Mouse (Mus musculus) heart, postnatal 0 days (tissue): ENCODE data around the gene Plb1. TPM values are rescaled to one million over a fixed set of nuclear protein-coding genes. Genes with fewer than 3 reads are reported as not detected.

ENCODE experiments used
- ATAC-seq: fragments of 200-750 bp; cut with Nextera tagmentation; 2 replicates; pipeline ENCODE4 v1.8.0; 2017; ENCODE audit warnings: low read depth, moderate number of reproducible peaks, moderate library complexity; ENCODE audit not compliant: insufficient read depth
- DNase-seq: peaks from one replicate; pipeline ENCODE4 v3.0.0-alpha.2; 2016; ENCODE audit warnings: low spot score
- H3K27ac ChIP-seq: fragments of 300-500 bp; sonication (generic); 2 replicates; pipeline ENCODE4 v1.5.1; 2014; ENCODE audit warnings: low read depth, mild to moderate bottlenecking
- H3K27me3 ChIP-seq: fragments of 300-500 bp; sonication (generic); 2 replicates; pipeline ENCODE4 v1.6.1; 2014; ENCODE audit warnings: low read length, mixed read lengths; ENCODE audit not compliant: control insufficient read depth, insufficient read depth
- H3K36me3 ChIP-seq: fragments of 300-500 bp; sonication (generic); replicated peaks from 2 replicates; pipeline ENCODE4 v1.6.1; 2014; ENCODE audit warnings: low read length, mixed read lengths; ENCODE audit not compliant: control insufficient read depth, insufficient read depth
- H3K4me1 ChIP-seq: fragments of 300-500 bp; sonication (generic); 2 replicates; pipeline ENCODE4 v1.6.1; 2014; ENCODE audit warnings: antibody characterized with exemption; ENCODE audit not compliant: control insufficient read depth, insufficient read depth
- H3K4me2 ChIP-seq: fragments of 300-500 bp; sonication (generic); 2 replicates; pipeline ENCODE4 v1.6.1; 2014; ENCODE audit warnings: low read depth, mild to moderate bottlenecking, low read length, moderate library complexity
- H3K4me3 ChIP-seq: fragments of 300-500 bp; sonication (generic); 2 replicates; pipeline ENCODE4 v1.5.1; 2014; ENCODE audit warnings: low read depth, low read length
- H3K9ac ChIP-seq: fragments of 300-500 bp; sonication (generic); replicated peaks from 2 replicates; pipeline ENCODE4 v1.6.1; 2014; ENCODE audit warnings: low read depth, low read length, mixed read lengths
- H3K9me3 ChIP-seq: fragments of 300-500 bp; sonication (generic); replicated peaks from 2 replicates; pipeline ENCODE4 v1.6.1; 2016; ENCODE audit warnings: low read length; ENCODE audit not compliant: control insufficient read depth
- CTCF ChIP-seq: IDR thresholded peaks from 2 replicates; pipeline ENCODE4 v1.5.1; 2016; ENCODE audit warnings: antibody characterized with exemption, control low read depth, low read depth
- EP300 ChIP-seq: IDR thresholded peaks from 2 replicates; pipeline ENCODE4 v1.6.1; 2016; ENCODE audit warnings: antibody characterized with exemption, low read depth
- WGBS: fragments of 180-500 bp; shearing (Covaris S2); extraction: QIAGEN DNeasy Blood & Tissue Kit; methylation state at CpG from one replicate; pipeline ENCODE4 v1.1.7; 2014; 5-methylcytosine and 5-hydroxymethylcytosine counted together
- polyA plus RNA-seq: library from polyadenylated mRNA; unstranded; fragments of >200 nt; fragmentation: Nextera tagmentation; extraction: Ambion mirVana; gene quantifications from 2 replicates; pipeline ENCODE4 v1.2.1, GENCODE M21; 2015
- total RNA-seq: library from RNA; depleted of rRNA; stranded (reverse); fragments of >200 nt; gene quantifications from 2 replicates; pipeline ENCODE4 v1.2.3, GENCODE M21; 2014; ENCODE audit warnings: low replicate concordance

Plb1 gene
- total and polyA plus RNA-seq, 2 experiments from 2014 or later, result 1.4 to 2.8 TPM

DNA sequence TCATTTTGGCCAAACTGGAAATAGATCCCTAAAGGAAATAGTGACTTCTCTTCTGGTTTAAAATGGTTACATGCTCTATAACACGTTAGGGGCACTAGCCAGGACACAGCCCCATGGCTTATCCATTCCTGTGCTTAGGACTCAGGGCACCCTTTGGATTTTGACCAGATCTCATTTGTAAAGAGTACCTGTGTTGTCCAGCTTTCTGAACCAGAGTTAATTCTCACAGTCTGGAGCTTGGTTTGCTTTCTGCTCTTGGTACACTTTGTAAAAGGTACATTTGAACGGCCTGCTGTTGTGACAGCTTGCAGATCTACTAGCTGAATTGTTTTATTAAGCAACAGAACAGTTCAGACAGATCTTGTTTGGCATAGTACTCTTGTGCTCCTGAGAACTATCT, 25.8 kb upstream of the Plb1 start:
- no peak for TF ChIP-seq CTCF
- no peak for TF ChIP-seq EP300
- WGBS, result 60% methylated on average over 2 of the region's 2 CpGs
- Histone ChIP-seq H3K36me3 (no peaks in the 10 kb centered on the region), H3K27me3 (no peaks in the 10 kb centered on the region), H3K4me3 (no peak overlapping the region), H3K27ac (no peak overlapping the region), H3K4me2 (no peak overlapping the region), H3K9me3 (no peaks in the 10 kb centered on the region), H3K9ac (no peak overlapping the region), H3K4me1 (no peaks in the 10 kb centered on the region)
- DNase-seq (no peak), ATAC-seq (no peak)

DNA sequence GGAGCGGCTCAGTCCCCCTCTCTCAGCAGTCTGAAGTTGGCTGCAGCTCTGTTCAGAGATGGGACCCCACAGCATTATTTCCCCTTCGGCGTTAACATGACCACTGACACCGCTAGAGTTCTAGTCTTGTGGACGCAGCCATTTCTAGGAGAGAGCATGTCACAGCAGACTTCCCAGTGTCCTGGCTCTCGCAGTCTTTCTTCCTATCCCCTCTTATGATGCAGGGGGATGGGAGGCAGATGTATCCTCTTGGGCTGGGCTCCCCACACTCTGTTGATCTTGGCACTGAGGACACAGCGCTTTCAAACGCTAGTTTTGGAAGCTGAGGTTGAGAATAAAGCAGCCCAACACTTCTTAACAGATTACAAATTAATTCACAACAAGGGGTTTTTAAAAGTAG, 24.0 kb upstream of the Plb1 start:
- H3K4me1 ChIP-seq, result no peaks in the 10 kb centered on the region
- ATAC-seq (no peak), DNase-seq (no peak)
- H3K9me3 ChIP-seq, result no peaks in the 10 kb centered on the region
- WGBS, result 61% methylated on average over 8 of the region's 8 CpGs
- no peak overlapping the region for H3K9ac ChIP-seq
- no peak overlapping the region for H3K27ac ChIP-seq
- no peaks in the 10 kb centered on the region for H3K36me3 ChIP-seq
- TF ChIP-seq CTCF (no peak), EP300 (no peak)
- no peak overlapping the region for H3K4me3 ChIP-seq
- H3K27me3 ChIP-seq, result no peaks in the 10 kb centered on the region
- no peak overlapping the region for H3K4me2 ChIP-seq

DNA sequence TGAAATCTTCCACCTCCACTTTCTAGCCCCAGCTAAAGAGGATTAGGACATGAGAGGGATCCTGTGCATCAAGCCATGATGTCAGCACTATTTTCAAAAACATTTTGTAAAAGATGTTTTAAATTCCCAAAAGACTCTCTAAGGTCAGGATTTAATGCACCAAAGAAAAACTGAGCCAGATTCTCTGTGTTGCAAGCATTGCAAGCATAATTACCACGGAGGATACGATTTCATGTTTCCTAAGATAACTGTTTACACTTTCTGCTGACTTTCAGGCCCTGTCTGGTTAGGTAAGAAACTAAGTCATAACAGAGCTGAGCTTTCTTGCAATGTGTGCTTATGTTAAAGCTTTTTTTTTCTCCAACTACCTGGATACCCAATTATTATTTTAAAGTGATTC, 21.5 kb upstream of the Plb1 start:
- H3K4me3 ChIP-seq, result no peak overlapping the region
- DNase-seq (no peak), ATAC-seq (no peak)
- no peak overlapping the region for H3K27ac ChIP-seq
- H3K9me3 ChIP-seq, result no peaks in the 10 kb centered on the region
- 0 out of 2 replicates have a peak, but pooled peaks cover under 1% of the 10 kb centered on the region for H3K4me1 ChIP-seq
- no peak overlapping the region for H3K9ac ChIP-seq
- WGBS, result 62% methylated on average over 2 of the region's 2 CpGs
- no peaks in the 10 kb centered on the region for H3K27me3 ChIP-seq
- H3K4me2 ChIP-seq, result no peak overlapping the region
- TF ChIP-seq EP300, result no peak
- no peak for TF ChIP-seq CTCF
- H3K36me3 ChIP-seq, result no peaks in the 10 kb centered on the region

- Histone ChIP-seq H3K9ac (no peak overlapping the region), H3K4me1 (peaks cover 4% of the 10 kb centered on the region; the same call in 1 of the 2 replicates), H3K36me3 (no peaks in the 10 kb centered on the region), H3K4me2 (no peak overlapping the region), H3K27me3 (no peaks in the 10 kb centered on the region), H3K4me3 (no peak overlapping the region), H3K9me3 (no peaks in the 10 kb centered on the region), H3K27ac (no peak overlapping the region)
- WGBS, result 65% methylated on average over 4 of the region's 4 CpGs
- ATAC-seq (no peak), DNase-seq (no peak)
- TF ChIP-seq CTCF (no peak), EP300 (no peak)
These were observed 18.8 kb upstream of the Plb1 start for GRCm38 (mm10) chr5:32213746-32214145.

DNA sequence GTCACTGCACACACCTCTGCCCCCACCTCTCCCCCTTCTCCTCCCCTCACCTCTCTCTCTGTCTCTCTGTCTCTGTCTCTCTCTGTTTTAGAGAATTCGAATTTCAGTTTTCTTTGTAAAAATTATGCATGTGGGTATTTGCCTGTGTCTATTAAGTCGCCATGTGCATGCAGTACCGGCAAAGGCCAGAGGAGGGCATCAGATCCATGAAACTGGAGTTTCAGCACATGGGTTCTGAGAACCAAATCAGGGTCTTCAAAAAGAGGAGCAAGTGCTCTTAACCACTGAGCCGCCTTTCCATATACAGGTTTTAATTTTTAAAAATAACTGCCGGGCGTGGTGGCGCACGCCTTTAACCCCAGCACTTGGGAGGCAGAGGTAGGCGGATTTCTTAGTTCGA, 17.0 kb upstream of the Plb1 start:
- Histone ChIP-seq H3K9me3 (no peaks in the 10 kb centered on the region), H3K9ac (no peak overlapping the region), H3K4me2 (no peak overlapping the region), H3K27ac (no peak overlapping the region), H3K27me3 (no peaks in the 10 kb centered on the region), H3K4me3 (no peak overlapping the region), H3K36me3 (no peaks in the 10 kb centered on the region), H3K4me1 (peaks cover 4% of the 10 kb centered on the region; the same call in 1 of the 2 replicates)
- DNase-seq, result no peak
- WGBS, result 79% methylated on average over 10 of the region's 10 CpGs
- no peak for TF ChIP-seq EP300
- peak; percentile 43 for TF ChIP-seq CTCF
- ATAC-seq, result no peak

GRCm38 (mm10) chr5:32216465-32216864, 16.0 kb upstream of the Plb1 start:
- Histone ChIP-seq H3K36me3 (no peaks in the 10 kb centered on the region), H3K9me3 (no peaks in the 10 kb centered on the region), H3K27ac (no peak overlapping the region), H3K4me1 (peaks cover 4% of the 10 kb centered on the region; the same call in 1 of the 2 replicates), H3K4me3 (no peak overlapping the region), H3K27me3 (no peaks in the 10 kb centered on the region), H3K9ac (no peak overlapping the region), H3K4me2 (no peak overlapping the region)
- no peak for DNase-seq
- no peak for TF ChIP-seq EP300
- TF ChIP-seq CTCF, result no peak
- 28% methylated on average over 4 of the region's 4 CpGs for WGBS
- ATAC-seq, result peak; percentile 33; the same call in 1 of the 2 replicates
